Mouse (Mus musculus) stomach, postnatal 0 days (tissue): Measurements from ENCODE around the gene Gramd2. TPM values are rescaled to one million over a fixed set of nuclear protein-coding genes. Genes with fewer than 3 reads are reported as not detected.

Experiments
- ATAC-seq: fragments of 200-750 bp; cut with Nextera tagmentation; 2 replicates; pipeline ENCODE4 v1.8.0; 2017; ENCODE audit not compliant: low FRiP score, low TSS enrichment
- DNase-seq: peaks from one replicate; pipeline ENCODE4 v3.0.0-alpha.2; 2016; ENCODE audit warnings: low spot score
- H3K27ac ChIP-seq: fragments of 300-500 bp; sonication (generic); replicated peaks from 2 replicates; pipeline ENCODE4 v1.5.1; 2014; ENCODE audit warnings: mild to moderate bottlenecking, control low read depth
- H3K27me3 ChIP-seq: fragments of 300-500 bp; sonication (generic); 2 replicates; pipeline ENCODE4 v1.6.1; 2014; ENCODE audit warnings: low read length; ENCODE audit not compliant: control insufficient read depth, insufficient read depth
- H3K36me3 ChIP-seq: fragments of 300-500 bp; sonication (generic); 2 replicates; pipeline ENCODE4 v1.6.1; 2014; ENCODE audit warnings: low read length, mixed read lengths; ENCODE audit not compliant: control insufficient read depth, insufficient read depth
- H3K4me1 ChIP-seq: fragments of 300-500 bp; sonication (generic); replicated peaks from 2 replicates; pipeline ENCODE4 v1.6.1; 2014; ENCODE audit warnings: antibody characterized with exemption; ENCODE audit not compliant: control insufficient read depth, insufficient read depth
- H3K4me2 ChIP-seq: fragments of 300-500 bp; sonication (generic); replicated peaks from 2 replicates; pipeline ENCODE4 v1.6.1; 2014; ENCODE audit warnings: low read depth, mild to moderate bottlenecking, control low read depth, moderate library complexity
- H3K4me3 ChIP-seq: fragments of 300-500 bp; sonication (generic); 2 replicates; pipeline ENCODE4 v1.5.1; 2014; ENCODE audit warnings: low read depth, low read length, control low read depth
- H3K9ac ChIP-seq: fragments of 300-500 bp; sonication (generic); 2 replicates; pipeline ENCODE4 v1.6.1; 2014; ENCODE audit warnings: mild to moderate bottlenecking, low read length, control low read depth, mixed read lengths
- H3K9me3 ChIP-seq: fragments of 300-500 bp; sonication (generic); 2 replicates; pipeline ENCODE4 v1.6.1; 2016; ENCODE audit warnings: low read length; ENCODE audit not compliant: control insufficient read depth
- CTCF ChIP-seq: IDR thresholded peaks from 2 replicates; pipeline ENCODE4 v1.5.1; 2016; ENCODE audit warnings: antibody characterized with exemption, low read depth, mild to moderate bottlenecking, moderate library complexity
- EP300 ChIP-seq: optimal IDR thresholded peaks from 2 replicates; pipeline ENCODE3; 2016; ENCODE audit warnings: antibody characterized with exemption
- WGBS: fragments of 180-500 bp; shearing (Covaris S2); extraction: QIAGEN DNeasy Blood & Tissue Kit; methylation state at CpG from one replicate; pipeline ENCODE4 v1.1.7; 2014; 5-methylcytosine and 5-hydroxymethylcytosine counted together
- polyA plus RNA-seq: library from polyadenylated mRNA; unstranded; fragments of >200 nt; fragmentation: Nextera tagmentation; extraction: Ambion mirVana; gene quantifications from 2 replicates; pipeline ENCODE4 v1.2.1, GENCODE M21; 2015

The Gramd2 gene
- polyA plus RNA-seq, 1 experiment from 2014 or later: 5.9 TPM

DNA sequence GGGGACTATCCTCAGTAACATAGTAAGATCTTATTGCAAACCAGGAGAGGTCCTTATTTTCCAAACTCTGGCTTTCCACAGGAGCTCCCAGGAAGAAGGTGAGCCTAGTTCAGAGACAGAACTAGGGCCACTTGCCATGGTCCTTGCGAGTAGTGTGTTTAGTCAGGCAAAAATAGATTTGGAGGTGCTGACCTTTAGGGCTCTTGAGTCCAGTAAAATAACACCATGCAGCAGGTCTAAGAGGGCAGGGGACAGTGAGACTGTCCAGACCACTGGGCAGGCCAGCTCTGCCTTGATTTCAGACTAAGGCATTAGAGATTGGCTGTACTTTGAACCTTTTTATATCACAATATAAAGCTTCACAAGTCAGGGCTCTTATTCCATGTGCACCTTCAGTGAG, 13.1 kb upstream of the Gramd2 start:
- Histone ChIP-seq H3K4me1 (no peaks in the 10 kb centered on the region), H3K4me2 (no peak overlapping the region), H3K9me3 (no peaks in the 10 kb centered on the region), H3K4me3 (no peak overlapping the region), H3K36me3 (peaks cover 24% of the 10 kb centered on the region), H3K27ac (no peak overlapping the region), H3K9ac (no peak overlapping the region), H3K27me3 (no peaks in the 10 kb centered on the region)
- no peak for DNase-seq
- ATAC-seq: no peak
- WGBS: 84% methylated on average over 1 of the region's 1 CpGs
- no peak for TF ChIP-seq CTCF
- TF ChIP-seq EP300: no peak

DNA sequence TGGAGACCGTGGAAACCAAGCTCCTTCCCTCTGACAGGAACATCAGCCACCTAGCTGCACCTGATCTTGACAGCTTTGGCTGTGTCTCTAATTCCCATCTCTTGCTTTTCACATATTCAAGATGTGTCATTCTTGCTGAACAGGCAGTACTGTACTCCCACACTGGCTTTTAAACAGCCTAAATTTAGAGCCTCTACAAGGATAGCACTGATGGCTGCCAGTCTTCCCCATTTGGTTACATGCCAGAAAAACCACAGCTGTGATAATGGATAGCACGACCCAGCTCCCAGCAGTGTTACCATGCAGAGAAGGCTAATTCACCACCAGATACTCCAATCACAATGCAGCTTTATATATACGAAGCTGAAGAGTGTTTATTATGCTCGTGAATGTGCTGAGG, 12.7 kb upstream of the Gramd2 start:
- WGBS: 46% methylated on average over 4 of the region's 4 CpGs
- no peak for DNase-seq
- ATAC-seq: no peak

DNA sequence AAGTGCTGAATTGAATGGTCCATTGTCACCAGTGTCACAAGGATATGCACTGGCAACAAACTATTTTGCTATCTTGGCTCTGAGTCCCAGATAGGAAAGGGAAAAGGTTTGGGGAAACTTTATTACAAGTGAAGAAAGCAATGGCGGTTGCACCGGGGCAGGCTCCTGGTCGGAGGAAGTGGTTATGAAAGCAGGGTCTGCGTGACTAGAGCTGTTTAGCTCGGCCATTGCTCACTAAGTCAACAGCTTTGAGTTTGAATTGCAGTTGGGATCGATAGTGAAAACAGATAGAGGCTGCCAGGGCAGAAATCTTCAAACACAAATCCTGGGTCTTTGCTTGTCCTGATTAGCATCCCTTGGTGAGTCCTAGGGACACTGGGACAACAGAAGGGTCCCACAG, 12.0 kb upstream of the Gramd2 start:
- no peak for DNase-seq
- Histone ChIP-seq H3K27me3 (no peaks in the 10 kb centered on the region), H3K9ac (no peak overlapping the region), H3K4me3 (no peak overlapping the region), H3K4me1 (no peaks in the 10 kb centered on the region), H3K36me3 (peaks cover 33% of the 10 kb centered on the region), H3K27ac (no peak overlapping the region), H3K9me3 (no peaks in the 10 kb centered on the region), H3K4me2 (no peak overlapping the region)
- WGBS: 60% methylated on average over 6 of the region's 6 CpGs
- TF ChIP-seq EP300 (no peak), CTCF (no peak)
- ATAC-seq: no peak

More for the DNA sequence above, 12.7 kb upstream of the Gramd2 start:
- no peak overlapping the region for H3K27ac ChIP-seq
- H3K9me3 ChIP-seq: no peaks in the 10 kb centered on the region
- H3K36me3 ChIP-seq: peaks cover 28% of the 10 kb centered on the region
- H3K9ac ChIP-seq: no peak overlapping the region
- no peaks in the 10 kb centered on the region for H3K4me1 ChIP-seq
- H3K4me3 ChIP-seq: no peak overlapping the region
- TF ChIP-seq CTCF (no peak), EP300 (no peak)
- no peak overlapping the region for H3K4me2 ChIP-seq
- no peaks in the 10 kb centered on the region for H3K27me3 ChIP-seq

DNA sequence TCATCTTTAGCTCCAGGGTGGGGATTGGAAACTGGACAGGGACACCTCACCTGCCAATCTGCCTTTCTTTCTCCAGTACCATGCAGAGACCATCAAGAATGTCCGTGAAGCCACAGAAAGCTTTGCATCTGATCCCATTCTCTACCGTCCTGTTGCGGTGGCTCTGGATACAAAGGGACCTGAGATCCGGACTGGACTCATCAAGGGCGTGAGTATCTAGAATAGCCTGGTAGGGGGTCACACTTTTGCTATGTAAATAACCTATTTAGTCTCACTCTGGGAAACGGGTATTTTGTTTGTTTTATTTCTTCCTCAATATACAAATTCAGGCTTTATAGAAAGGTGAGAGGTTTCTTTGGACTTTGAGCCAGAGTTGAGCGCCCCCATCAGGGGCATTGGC, 11.5 kb upstream of the Gramd2 start:
- 85% methylated on average over 7 of the region's 7 CpGs for WGBS

DNA sequence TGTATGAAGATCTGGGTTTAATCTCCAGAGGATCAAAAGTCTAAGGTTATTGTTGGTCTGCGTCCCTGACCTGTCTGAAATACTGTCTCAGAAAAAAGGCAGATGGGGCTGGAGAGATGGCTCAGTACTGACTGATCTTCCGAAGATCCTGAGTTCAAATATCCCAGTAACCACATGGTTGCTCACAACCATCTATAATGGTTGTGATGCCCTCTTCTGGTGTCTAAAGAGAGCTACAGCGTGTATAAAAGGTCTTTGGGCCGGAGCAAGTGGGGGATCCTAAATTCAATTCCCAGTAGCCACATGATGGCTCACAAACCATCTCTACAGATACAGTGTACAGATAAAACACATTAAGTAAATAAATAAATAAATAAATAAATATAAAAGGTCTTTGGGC, 10.8 kb upstream of the Gramd2 start:
- Histone ChIP-seq H3K9me3 (no peaks in the 10 kb centered on the region), H3K27me3 (no peaks in the 10 kb centered on the region), H3K9ac (no peak overlapping the region), H3K4me1 (no peaks in the 10 kb centered on the region), H3K36me3 (peaks cover 39% of the 10 kb centered on the region), H3K4me3 (no peak overlapping the region), H3K27ac (no peak overlapping the region), H3K4me2 (no peak overlapping the region)
- ATAC-seq (no peak), DNase-seq (no peak)
- TF ChIP-seq CTCF: peak; percentile 67
- no peak for TF ChIP-seq EP300
- 76% methylated on average over 4 of the region's 4 CpGs for WGBS

More for the DNA sequence above, 11.5 kb upstream of the Gramd2 start:
- H3K9me3 ChIP-seq: no peaks in the 10 kb centered on the region
- no peak overlapping the region for H3K27ac ChIP-seq
- no peak for ATAC-seq
- H3K4me3 ChIP-seq: no peak overlapping the region
- H3K4me2 ChIP-seq: no peak overlapping the region
- H3K36me3 ChIP-seq: peaks cover 34% of the 10 kb centered on the region
- H3K4me1 ChIP-seq: no peaks in the 10 kb centered on the region
- DNase-seq: no peak
- no peak for TF ChIP-seq CTCF
- no peak for TF ChIP-seq EP300
- no peaks in the 10 kb centered on the region for H3K27me3 ChIP-seq
- no peak overlapping the region for H3K9ac ChIP-seq

- H3K9me3 ChIP-seq: no peaks in the 10 kb centered on the region
- no peak overlapping the region for H3K4me3 ChIP-seq
- H3K4me1 ChIP-seq: no peaks in the 10 kb centered on the region
- H3K27me3 ChIP-seq: no peaks in the 10 kb centered on the region
- WGBS: 85% methylated on average over 12 of the region's 12 CpGs
- peaks cover 51% of the 10 kb centered on the region for H3K36me3 ChIP-seq
- DNase-seq (no peak), ATAC-seq (no peak)
- no peak overlapping the region for H3K27ac ChIP-seq
- H3K4me2 ChIP-seq: no peak overlapping the region
- no peak for TF ChIP-seq CTCF
- no peak overlapping the region for H3K9ac ChIP-seq
Observed at GRCm38 (mm10) chr9:59672195-59672894, 7.6 kb upstream of the Gramd2 start.
